Comparison of ENCODE assay signal across 11 mouse cellular contexts in genomic region chr17:15813658-15814212, GRCm38 (mm10). TPM values are rescaled to one million over a fixed set of nuclear protein-coding genes. Genes with fewer than 3 reads are reported as not detected.
DNase-seq lines count a peak whose midpoint lies in the region; ATAC-seq lines count a peak whose summit lies in the region.
"Had no signal": no experiment of that assay in that cellular context is flagged by ENCODE, and none has a peak within 500 bp of the region (broad histone marks: within the 10 kb centered on the region; RNA-seq: fewer than 3 reads in every experiment).

No protein-coding gene starts in this region.

- no peak for ATAC-seq in heart, embryonic 14.5 days (ENCODE audit: insufficient number of reproducible peaks, insufficient read depth, low FRiP score, low read depth)
- ATAC-seq in limb, embryonic 12.5 days (ENCODE audit: insufficient number of reproducible peaks, insufficient read depth, low FRiP score, low TSS enrichment, low read depth) = no peak
- no peak for ATAC-seq in limb, embryonic 15.5 days (ENCODE audit: insufficient number of reproducible peaks, low FRiP score, low TSS enrichment, low read depth)

- H3K4me3 ChIP-seq in heart, embryonic 14.5 days (ENCODE audit: control insufficient read depth in 1 of 2, insufficient read depth in 1 of 2, low read depth in 1 of 2, low read length in 2 of 2) = no peak overlapping the region
- no peak overlapping the region for H3K4me3 ChIP-seq in limb, embryonic 12.5 days (replicated peaks)
- no peak overlapping the region for H3K4me3 ChIP-seq in limb, embryonic 10.5 days
- no peak overlapping the region for H3K4me3 ChIP-seq in limb, embryonic 15.5 days
- H3K4me3 ChIP-seq: midbrain, embryonic 12.5 days had no signal

- no peaks in the 10 kb centered on the region for H3K9me3 ChIP-seq in heart, embryonic 14.5 days (ENCODE audit: control insufficient read depth, low read length)
- no peaks in the 10 kb centered on the region for H3K9me3 ChIP-seq in limb, embryonic 12.5 days
- H3K9me3 ChIP-seq in limb, embryonic 10.5 days (replicated peaks) = no peaks in the 10 kb centered on the region
- H3K9me3 ChIP-seq in limb, embryonic 15.5 days = no peaks in the 10 kb centered on the region
- H3K9me3 ChIP-seq: midbrain, embryonic 12.5 days had no signal

- 0 out of 2 replicates have a peak, but pooled peaks cover 8% of the 10 kb centered on the region for H3K36me3 ChIP-seq in heart, embryonic 14.5 days (ENCODE audit: control insufficient read depth, insufficient read depth, low read length)
- H3K36me3 ChIP-seq in limb, embryonic 12.5 days = peaks cover 27% of the 10 kb centered on the region
- peaks cover 41% of the 10 kb centered on the region for H3K36me3 ChIP-seq in limb, embryonic 10.5 days
- H3K36me3 ChIP-seq in limb, embryonic 15.5 days = peaks cover 14% of the 10 kb centered on the region

- peak overlapping the region; percentile 1 to 51 for H3K27ac ChIP-seq in heart, embryonic 14.5 days (replicated peaks in 1 of 2; ENCODE audit: control insufficient read depth in 1 of 2, insufficient read depth in 1 of 2, low read depth in 2 of 2, low read length in 2 of 2)
- H3K27ac ChIP-seq in limb, embryonic 12.5 days = peak overlapping the region; percentile 32; the same call in 1 of the 2 replicates
- H3K27ac ChIP-seq in limb, embryonic 10.5 days = no peak overlapping the region; the same call in 1 of the 2 replicates
- peak overlapping the region; percentile 67 for H3K27ac ChIP-seq in limb, embryonic 15.5 days
- H3K27ac ChIP-seq: midbrain, embryonic 12.5 days had no signal

- DNase-seq in heart, adult 9 months (ENCODE audit: low spot score in 2 of 2) = no peak
- DNase-seq in limb, embryonic 10.5 days (ENCODE audit: low spot score) = no peak
- DNase-seq in brain, adult 2 months (ENCODE audit: low read depth, low spot score) = peak; percentile 50
- DNase-seq in thymus, postnatal 4 days = no peak
- DNase-seq in embryo, embryonic 10 days (ENCODE audit: low spot score) = no peak
- DNase-seq: liver; thymus, postnatal 14 days had no signal

- peaks cover 12 to 40% of the 10 kb centered on the region in 2 experiments for H3K4me1 ChIP-seq in heart, embryonic 14.5 days (ENCODE audit: control insufficient read depth in 2 of 2, insufficient read depth in 2 of 2, low read length in 2 of 2)
- peaks cover 72% of the 10 kb centered on the region for H3K4me1 ChIP-seq in limb, embryonic 12.5 days (replicated peaks)
- H3K4me1 ChIP-seq in limb, embryonic 10.5 days = peaks cover 67% of the 10 kb centered on the region
- peaks cover 58% of the 10 kb centered on the region for H3K4me1 ChIP-seq in limb, embryonic 15.5 days

- no peaks in the 10 kb centered on the region for H3K27me3 ChIP-seq in heart, embryonic 14.5 days (ENCODE audit: control insufficient read depth, insufficient read depth, low read length)
- H3K27me3 ChIP-seq in limb, embryonic 12.5 days = no peaks in the 10 kb centered on the region
- no peaks in the 10 kb centered on the region for H3K27me3 ChIP-seq in limb, embryonic 10.5 days (ENCODE audit: low read depth, poor library complexity, severe bottlenecking)
- H3K27me3 ChIP-seq in limb, embryonic 15.5 days = no peaks in the 10 kb centered on the region
- H3K27me3 ChIP-seq: midbrain, embryonic 12.5 days had no signal

- no peak overlapping the region; the same call in 1 of the 2 replicates for H3K9ac ChIP-seq in heart, embryonic 14.5 days (ENCODE audit: low read length)
- H3K9ac ChIP-seq in limb, embryonic 12.5 days (replicated peaks) = no peak overlapping the region
- H3K9ac ChIP-seq in limb, embryonic 15.5 days = no peak overlapping the region
- H3K9ac ChIP-seq: midbrain, embryonic 12.5 days had no signal

- 0 out of 2 replicates have a peak overlapping the region, but pooled peaks have one; percentile 7 for H3K4me2 ChIP-seq in heart, embryonic 14.5 days (ENCODE audit: low read length)
- 0 out of 2 replicates have a peak overlapping the region, but pooled peaks have one; percentile 15 for H3K4me2 ChIP-seq in limb, embryonic 12.5 days
- H3K4me2 ChIP-seq in limb, embryonic 15.5 days = no peak overlapping the region
- H3K4me2 ChIP-seq: midbrain, embryonic 12.5 days had no signal

- WGBS in heart, embryonic 14.5 days = 53% methylated on average over 3 of the region's 3 CpGs
- WGBS in limb, embryonic 12.5 days = 56% methylated on average over 3 of the region's 3 CpGs
- WGBS in limb, embryonic 10.5 days = 73% methylated on average over 3 of the region's 3 CpGs
- 23% methylated on average over 3 of the region's 3 CpGs for WGBS in limb, embryonic 15.5 days

RNA-seq across cellular contexts. Expression of gene Rgmb, which starts 17.1 kb away (rescaled TPM):
- polyA plus RNA-seq in heart, embryonic 14.5 days (2014; fragmentation: Nextera tagmentation; extraction: Ambion mirVana) = 10.3 and 12.9 TPM in 2 replicates
- polyA plus RNA-seq in limb, embryonic 12.5 days (2016; fragmentation: Nextera tagmentation; extraction: Ambion mirVana) = 19.0 and 26.5 TPM in 2 replicates
- polyA plus RNA-seq in limb, embryonic 10.5 days (2016; fragmentation: Nextera tagmentation; extraction: Ambion mirVana) = 9.0 and 14.2 TPM in 2 replicates
- polyA plus RNA-seq in limb, embryonic 15.5 days (2015; fragmentation: Nextera tagmentation; extraction: Ambion mirVana) = 20.5 and 21.8 TPM in 2 replicates
